Mouse (Mus musculus) mesoderm, embryonic 11.5 days (tissue): ENCODE measurements around the gene Ptpn20.
A peak's percentile ranks its signal among the peaks of the same experiment; 100 is the strongest.

ENCODE experiments used
- DNase-seq: peaks from one replicate; pipeline ENCODE4 v3.0.0-alpha.2; 2012; ENCODE audit warnings: low read depth, low spot score

The Ptpn20 gene

GRCm38 (mm10) chr14:33588951-33589350, at the start of gene Ptpn20:
Ptpn20 (plus strand) TSS chr14:33589207.
- DNase-seq, result peak; percentile 23

- no peak for DNase-seq
Observed at GRCm38 (mm10) chr14:33539559-33540167, 49.3 kb upstream of the Ptpn20 start.

- no peak for DNase-seq
Observed at GRCm38 (mm10) chr14:33545565-33546143, 43.4 kb upstream of the Ptpn20 start.

- DNase-seq, result no peak
Observed at GRCm38 (mm10) chr14:33548650-33549049, 40.4 kb upstream of the Ptpn20 start.

GRCm38 (mm10) chr14:33549856-33550255, 39.2 kb upstream of the Ptpn20 start:
- DNase-seq, result no peak

- no peak for DNase-seq
Observed at GRCm38 (mm10) chr14:33570737-33571136, 18.3 kb upstream of the Ptpn20 start.

GRCm38 (mm10) chr14:33573643-33574042, 15.4 kb upstream of the Ptpn20 start:
- DNase-seq, result no peak

GRCm38 (mm10) chr14:33579771-33580484, 9.1 kb upstream of the Ptpn20 start:
- DNase-seq, result peak; percentile 23

- no peak for DNase-seq
Observed at GRCm38 (mm10) chr14:33598376-33599130, 9.5 kb downstream of the Ptpn20 start.

GRCm38 (mm10) chr14:33607431-33607830, 18.4 kb downstream of the Ptpn20 start:
- DNase-seq, result no peak

GRCm38 (mm10) chr14:33625036-33625435, 36.0 kb downstream of the Ptpn20 start:
- no peak for DNase-seq

GRCm38 (mm10) chr14:33632790-33633372, 43.9 kb downstream of the Ptpn20 start:
- DNase-seq, result peak; percentile 26

- no peak for DNase-seq
Observed at GRCm38 (mm10) chr14:33634354-33634753, 45.3 kb downstream of the Ptpn20 start.

GRCm38 (mm10) chr14:33634774-33635173, 45.8 kb downstream of the Ptpn20 start:
- no peak for DNase-seq

GRCm38 (mm10) chr14:33639357-33639756, 50.4 kb downstream of the Ptpn20 start:
- no peak for DNase-seq

GRCm38 (mm10) chr14:33650721-33651120, 61.7 kb downstream of the Ptpn20 start:
- peak; percentile 45 for DNase-seq

GRCm38 (mm10) chr14:33657471-33657901, 68.5 kb downstream of the Ptpn20 start:
- peak; percentile 35 for DNase-seq

- DNase-seq, result no peak
Observed at GRCm38 (mm10) chr14:33658331-33658730, 69.3 kb downstream of the Ptpn20 start.

GRCm38 (mm10) chr14:33662080-33662479, 73.1 kb downstream of the Ptpn20 start:
- peak; percentile 29 for DNase-seq

- no peak for DNase-seq
Observed at GRCm38 (mm10) chr14:33666301-33666700, 77.3 kb downstream of the Ptpn20 start.

GRCm38 (mm10) chr14:33669891-33670290, 80.9 kb downstream of the Ptpn20 start:
- DNase-seq, result no peak
